Mouse (Mus musculus): ENCODE results near the gene Tmem145.

Gene Tmem145

GRCm38 (mm10) chr7:25275555-25276298 lies 30.2 kb upstream of the Tmem145 start:
- DNase-seq (ENCODE audit: low spot score), result no peak

GRCm38 (mm10) chr7:25277405-25277804 lies 28.5 kb upstream of the Tmem145 start:
- no peak for DNase-seq (ENCODE audit: low spot score)

- DNase-seq (ENCODE audit: low spot score), result no peak
These were observed 27.9 kb upstream of the Tmem145 start for GRCm38 (mm10) chr7:25277998-25278340.

GRCm38 (mm10) chr7:25278341-25279075 lies 27.4 kb upstream of the Tmem145 start:
- DNase-seq (ENCODE audit: low spot score), result peak; percentile 84

- DNase-seq (ENCODE audit: low spot score), result peak; percentile 96
These were observed 26.6 kb upstream of the Tmem145 start for GRCm38 (mm10) chr7:25279076-25279860.

GRCm38 (mm10) chr7:25279861-25280791 lies 25.8 kb upstream of the Tmem145 start:
- peak; percentile 80 for DNase-seq (ENCODE audit: low spot score)

- DNase-seq (ENCODE audit: low spot score), result peak; percentile 43
These were observed 24.7 kb upstream of the Tmem145 start for GRCm38 (mm10) chr7:25281166-25281733.

GRCm38 (mm10) chr7:25281734-25282601 lies 23.9 kb upstream of the Tmem145 start:
- peak; percentile 99 for DNase-seq (ENCODE audit: low spot score)

GRCm38 (mm10) chr7:25282731-25283211 lies 23.1 kb upstream of the Tmem145 start:
- DNase-seq (ENCODE audit: low spot score), result peak; percentile 75

- peak; percentile 54 for DNase-seq (ENCODE audit: low spot score)
These were observed 22.3 kb upstream of the Tmem145 start for GRCm38 (mm10) chr7:25283637-25284036.

- DNase-seq (ENCODE audit: low spot score), result no peak
These were observed 21.7 kb upstream of the Tmem145 start for GRCm38 (mm10) chr7:25284171-25284570.

- DNase-seq (ENCODE audit: low spot score), result peak; percentile 76
These were observed 21.1 kb upstream of the Tmem145 start for GRCm38 (mm10) chr7:25284766-25285165.

- DNase-seq (ENCODE audit: low spot score), result peak; percentile 47
These were observed 20.2 kb upstream of the Tmem145 start for GRCm38 (mm10) chr7:25285511-25286238.

GRCm38 (mm10) chr7:25286989-25287388 lies 18.9 kb upstream of the Tmem145 start:
- peak; percentile 49 for DNase-seq (ENCODE audit: low spot score)

GRCm38 (mm10) chr7:25288011-25288410 lies 17.9 kb upstream of the Tmem145 start:
- DNase-seq (ENCODE audit: low spot score), result no peak

- no peak for DNase-seq (ENCODE audit: low spot score)
These were observed 17.2 kb upstream of the Tmem145 start for GRCm38 (mm10) chr7:25288721-25289120.

- DNase-seq (ENCODE audit: low spot score), result no peak
These were observed 16.0 kb upstream of the Tmem145 start for GRCm38 (mm10) chr7:25289925-25290324.

GRCm38 (mm10) chr7:25290463-25290862 lies 15.4 kb upstream of the Tmem145 start:
- DNase-seq (ENCODE audit: low spot score), result no peak

- peak; percentile 85 for DNase-seq (ENCODE audit: low spot score)
These were observed 15.0 kb upstream of the Tmem145 start for GRCm38 (mm10) chr7:25290911-25291310.
